Mouse (Mus musculus) frontal cortex, adult 2 months (tissue): ENCODE results near the gene Alox5ap. TPM values are rescaled to one million over a fixed set of nuclear protein-coding genes. Genes with fewer than 3 reads are reported as not detected.

Source experiments
- polyA plus RNA-seq: library from polyadenylated mRNA; depleted of rRNA; stranded (reverse); fragments of >200 nt; gene quantifications from 2 replicates; pipeline ENCODE4 v1.2.3, GENCODE M21; 2012; rRNA removed

Alox5ap gene
- polyA plus RNA-seq, 1 experiment, result 15.3 TPM

Other genes starting within 250 kb of the Alox5ap start
- gene Uspl1, start 80.4 kb upstream of the Alox5ap start, polyA plus RNA-seq, result 24.9 and 25.0 TPM in 2 replicates
- gene Hmgb1, start 80.3 kb upstream of the Alox5ap start, polyA plus RNA-seq, result 210 and 214 TPM in 2 replicates
- 10.9 and 11.9 TPM in 2 replicates for gene Medag, start 147.0 kb downstream of the Alox5ap start, polyA plus RNA-seq
- 0.67 and 0.78 TPM in 2 replicates for gene Tex26, start 174.9 kb downstream of the Alox5ap start, polyA plus RNA-seq